Mouse (Mus musculus) hindbrain, embryonic 12.5 days (tissue): ENCODE measurements around the gene Dnajb4. TPM values are rescaled to one million over a fixed set of nuclear protein-coding genes. Genes with fewer than 3 reads are reported as not detected.

ENCODE experiments used
- ATAC-seq: fragments of 200-750 bp; cut with Nextera tagmentation; 2 replicates; pipeline ENCODE4 v1.8.0; 2017; ENCODE audit warnings: moderate TSS enrichment; ENCODE audit not compliant: low FRiP score
- H3K27ac ChIP-seq: fragments of 300-500 bp; sonication (generic); 2 replicates; pipeline ENCODE4 v1.5.1; 2016; ENCODE audit warnings: mild to moderate bottlenecking
- H3K27me3 ChIP-seq: fragments of 300-500 bp; sonication (generic); 2 replicates; pipeline ENCODE4 v1.6.1; 2016; ENCODE audit warnings: mild to moderate bottlenecking
- H3K36me3 ChIP-seq: fragments of 300-500 bp; sonication (generic); 2 replicates; pipeline ENCODE4 v1.6.1; 2016; ENCODE audit warnings: mild to moderate bottlenecking
- H3K4me1 ChIP-seq: fragments of 300-500 bp; sonication (generic); 2 replicates; pipeline ENCODE4 v1.6.1; 2016
- H3K4me2 ChIP-seq: fragments of 300-500 bp; sonication (generic); replicated peaks from 2 replicates; pipeline ENCODE4 v1.6.1; 2016; ENCODE audit warnings: mild to moderate bottlenecking
- H3K4me3 ChIP-seq: fragments of 300-500 bp; sonication (generic); 2 replicates; pipeline ENCODE4 v1.5.1; 2016; ENCODE audit warnings: mild to moderate bottlenecking
- H3K9ac ChIP-seq: fragments of 300-500 bp; sonication (generic); 2 replicates; pipeline ENCODE4 v1.6.1; 2016; ENCODE audit warnings: mild to moderate bottlenecking, moderate library complexity
- H3K9me3 ChIP-seq: fragments of 300-500 bp; sonication (generic); replicated peaks from 2 replicates; pipeline ENCODE4 v1.6.1; 2016; ENCODE audit warnings: mild to moderate bottlenecking
- WGBS: fragments of 180-500 bp; shearing (Covaris S2); methylation state at CpG from one replicate; pipeline ENCODE4 v1.1.7; 2016; 5-methylcytosine and 5-hydroxymethylcytosine counted together
- polyA plus RNA-seq: library from polyadenylated mRNA; unstranded; fragments of >200 nt; fragmentation: Nextera tagmentation; extraction: Ambion mirVana; gene quantifications from 2 replicates; pipeline ENCODE4 v1.2.1, GENCODE M21; 2016

Dnajb4 gene
- polyA plus RNA-seq, 1 experiment from 2014 or later, result 32.9 TPM

GRCm38 (mm10) chr3:152166699-152167451, 43.2 kb downstream of the Dnajb4 start:
- ATAC-seq, result peak; percentile 36
- H3K4me2 ChIP-seq, result peak overlapping the region; percentile 91
- WGBS, result 12% methylated on average over 15 of the region's 29 CpGs
- H3K4me1 ChIP-seq, result peaks cover 17% of the 10 kb centered on the region
- H3K27me3 ChIP-seq, result peaks cover 19% of the 10 kb centered on the region
- H3K9ac ChIP-seq, result peak overlapping the region; percentile 32
- peak overlapping the region; percentile 41 for H3K4me3 ChIP-seq
- no peaks in the 10 kb centered on the region for H3K36me3 ChIP-seq
- H3K27ac ChIP-seq, result no peak overlapping the region
- no peaks in the 10 kb centered on the region for H3K9me3 ChIP-seq

GRCm38 (mm10) chr3:152166099-152166423, 44.0 kb downstream of the Dnajb4 start, which contains the start of gene Gipc2:
Gipc2 (minus strand) TSS chr3:152166230.
- Histone ChIP-seq H3K27ac (peak within 1 kb of the TSS; percentile 49), H3K27me3 (peaks cover 19% of the 10 kb centered on the region), H3K4me3 (peak within 1 kb of the TSS; percentile 41), H3K9ac (peak within 1 kb of the TSS; percentile 64), H3K9me3 (no peaks in the 10 kb centered on the region), H3K36me3 (no peaks in the 10 kb centered on the region), H3K4me1 (peaks cover 17% of the 10 kb centered on the region), H3K4me2 (peak within 1 kb of the TSS; percentile 91)
- peak; percentile 57; the same call in 1 of the 2 replicates for ATAC-seq
- WGBS, result 5% methylated on average over 10 of the region's 10 CpGs

- H3K36me3 ChIP-seq, result no peaks in the 10 kb centered on the region
- H3K27me3 ChIP-seq, result peaks cover 19% of the 10 kb centered on the region
- H3K4me2 ChIP-seq, result peak overlapping the region; percentile 91
- peak; percentile 68 for ATAC-seq
- H3K9ac ChIP-seq, result peak overlapping the region; percentile 64
- peak overlapping the region; percentile 41 for H3K4me3 ChIP-seq
- WGBS, result 1% methylated on average over 53 of the region's 53 CpGs
- peaks cover 17% of the 10 kb centered on the region for H3K4me1 ChIP-seq
- H3K9me3 ChIP-seq, result no peaks in the 10 kb centered on the region
- H3K27ac ChIP-seq, result peak overlapping the region; percentile 49
Observed at GRCm38 (mm10) chr3:152165351-152166098, 44.6 kb downstream of the Dnajb4 start.

GRCm38 (mm10) chr3:152165014-152165350, 45.1 kb downstream of the Dnajb4 start:
- 22% methylated on average over 9 of the region's 9 CpGs for WGBS
- H3K9ac ChIP-seq, result peak overlapping the region; percentile 64; the same call in 1 of the 2 replicates

GRCm38 (mm10) chr3:152163320-152163719, 46.8 kb downstream of the Dnajb4 start:
- ATAC-seq, result no peak
- WGBS, result 92% methylated on average over 8 of the region's 8 CpGs
- H3K27ac ChIP-seq, result no peak overlapping the region

More at GRCm38 (mm10) chr3:152165014-152165350, 45.1 kb downstream of the Dnajb4 start:
- peak; percentile 25; the same call in 1 of the 2 replicates for ATAC-seq
- H3K9me3 ChIP-seq, result no peaks in the 10 kb centered on the region
- H3K36me3 ChIP-seq, result no peaks in the 10 kb centered on the region
- H3K27ac ChIP-seq, result no peak overlapping the region
- peak overlapping the region; percentile 41 for H3K4me3 ChIP-seq
- peaks cover 17% of the 10 kb centered on the region for H3K4me1 ChIP-seq
- peak overlapping the region; percentile 91 for H3K4me2 ChIP-seq
- peaks cover 19% of the 10 kb centered on the region for H3K27me3 ChIP-seq

GRCm38 (mm10) chr3:152160607-152161006, 49.5 kb downstream of the Dnajb4 start:
- H3K36me3 ChIP-seq, result no peaks in the 10 kb centered on the region
- H3K4me2 ChIP-seq, result no peak overlapping the region
- no peak overlapping the region for H3K9ac ChIP-seq
- H3K9me3 ChIP-seq, result no peaks in the 10 kb centered on the region
- H3K27me3 ChIP-seq, result peaks cover 17% of the 10 kb centered on the region
- no peak for ATAC-seq
- 53% methylated on average over 4 of the region's 4 CpGs for WGBS
- H3K4me1 ChIP-seq, result peaks cover 7% of the 10 kb centered on the region
- H3K27ac ChIP-seq, result no peak overlapping the region
- H3K4me3 ChIP-seq, result no peak overlapping the region

More at GRCm38 (mm10) chr3:152163320-152163719, 46.8 kb downstream of the Dnajb4 start:
- H3K9me3 ChIP-seq, result no peaks in the 10 kb centered on the region
- H3K4me1 ChIP-seq, result peaks cover 20% of the 10 kb centered on the region
- peaks cover 19% of the 10 kb centered on the region for H3K27me3 ChIP-seq
- H3K9ac ChIP-seq, result no peak overlapping the region
- H3K4me3 ChIP-seq, result no peak overlapping the region
- H3K36me3 ChIP-seq, result no peaks in the 10 kb centered on the region
- H3K4me2 ChIP-seq, result no peak overlapping the region

GRCm38 (mm10) chr3:152159321-152159720, 50.8 kb downstream of the Dnajb4 start:
- Histone ChIP-seq H3K4me1 (peaks cover 6% of the 10 kb centered on the region; the same call in 1 of the 2 replicates), H3K4me3 (no peak overlapping the region), H3K9ac (no peak overlapping the region), H3K4me2 (no peak overlapping the region), H3K9me3 (no peaks in the 10 kb centered on the region), H3K27ac (no peak overlapping the region), H3K27me3 (peaks cover 6% of the 10 kb centered on the region; the same call in 1 of the 2 replicates), H3K36me3 (no peaks in the 10 kb centered on the region)
- ATAC-seq, result peak; percentile 33; the same call in 1 of the 2 replicates

GRCm38 (mm10) chr3:152158344-152159291, 51.5 kb downstream of the Dnajb4 start:
- Histone ChIP-seq H3K9ac (no peak overlapping the region), H3K4me2 (no peak overlapping the region), H3K27ac (no peak overlapping the region), H3K36me3 (no peaks in the 10 kb centered on the region), H3K4me3 (no peak overlapping the region), H3K27me3 (0 out of 2 replicates have a peak, but pooled peaks cover 4% of the 10 kb centered on the region), H3K9me3 (no peaks in the 10 kb centered on the region), H3K4me1 (peaks cover 6% of the 10 kb centered on the region; the same call in 1 of the 2 replicates)
- peak; percentile 65 for ATAC-seq
- WGBS, result 65% methylated on average over 10 of the region's 10 CpGs

GRCm38 (mm10) chr3:152156816-152157496, 53.1 kb downstream of the Dnajb4 start:
- ATAC-seq, result no peak
- Histone ChIP-seq H3K4me1 (peaks cover 6% of the 10 kb centered on the region; the same call in 1 of the 2 replicates), H3K9me3 (no peaks in the 10 kb centered on the region), H3K27me3 (0 out of 2 replicates have a peak, but pooled peaks cover 4% of the 10 kb centered on the region), H3K36me3 (no peaks in the 10 kb centered on the region), H3K9ac (no peak overlapping the region), H3K4me2 (no peak overlapping the region), H3K4me3 (no peak overlapping the region), H3K27ac (no peak overlapping the region)
- WGBS, result 76% methylated on average over 23 of the region's 23 CpGs

- no peak overlapping the region for H3K27ac ChIP-seq
- no peaks in the 10 kb centered on the region for H3K36me3 ChIP-seq
- peaks cover 6% of the 10 kb centered on the region; the same call in 1 of the 2 replicates for H3K4me1 ChIP-seq
- no peak overlapping the region for H3K4me2 ChIP-seq
- H3K9me3 ChIP-seq, result no peaks in the 10 kb centered on the region
- no peak for ATAC-seq
- H3K9ac ChIP-seq, result no peak overlapping the region
- 44% methylated on average over 11 of the region's 11 CpGs for WGBS
- H3K4me3 ChIP-seq, result no peak overlapping the region
- 0 out of 2 replicates have a peak, but pooled peaks cover 4% of the 10 kb centered on the region for H3K27me3 ChIP-seq
Observed at GRCm38 (mm10) chr3:152155296-152155948, 54.7 kb downstream of the Dnajb4 start.

GRCm38 (mm10) chr3:152154095-152154494, 56.0 kb downstream of the Dnajb4 start:
- H3K4me3 ChIP-seq, result no peak overlapping the region

More at GRCm38 (mm10) chr3:152154095-152154494, 56.0 kb downstream of the Dnajb4 start:
- Histone ChIP-seq H3K36me3 (no peaks in the 10 kb centered on the region), H3K9ac (no peak overlapping the region), H3K9me3 (no peaks in the 10 kb centered on the region), H3K27ac (no peak overlapping the region), H3K27me3 (0 out of 2 replicates have a peak, but pooled peaks cover 4% of the 10 kb centered on the region), H3K4me1 (peaks cover 6% of the 10 kb centered on the region; the same call in 1 of the 2 replicates), H3K4me2 (no peak overlapping the region)
- 83% methylated on average over 5 of the region's 5 CpGs for WGBS
- ATAC-seq, result no peak
